Mouse (Mus musculus): ENCODE results near the gene Pwp1.
"Not testable (repeated sequence)": the region's sequence is repeated elsewhere in the genome, so short reads cannot be mapped to it uniquely, and the experiment has no call there.

Gene Pwp1

GRCm38 (mm10) chr10:85829085-85829853 lies at the start of gene Pwp1:
Gene Pwp1 (plus strand): TSS chr10:85829494.
- peak; percentile 56 for DNase-seq

- not testable (repeated sequence) for DNase-seq
Observed at GRCm38 (mm10) chr10:85822143-85822696, 7.1 kb upstream of the Pwp1 start.

- DNase-seq = not testable (repeated sequence)
Observed at GRCm38 (mm10) chr10:85823752-85824151, 5.5 kb upstream of the Pwp1 start.

GRCm38 (mm10) chr10:85828722-85829084 lies 591 bp upstream of the Pwp1 start:
- DNase-seq = not testable (repeated sequence)

GRCm38 (mm10) chr10:85846105-85846862 lies 17.0 kb downstream of the Pwp1 start:
- no peak for DNase-seq

- peak; percentile 95 for DNase-seq
Observed at GRCm38 (mm10) chr10:85871698-85872478, 42.6 kb downstream of the Pwp1 start.

- DNase-seq = no peak
Observed at GRCm38 (mm10) chr10:85872479-85872773, 43.1 kb downstream of the Pwp1 start.

GRCm38 (mm10) chr10:85873861-85874544 lies 44.7 kb downstream of the Pwp1 start:
- DNase-seq = no peak

- DNase-seq = no peak
Observed at GRCm38 (mm10) chr10:85875812-85876211, 46.5 kb downstream of the Pwp1 start.

GRCm38 (mm10) chr10:85879886-85880486 lies 50.7 kb downstream of the Pwp1 start:
- DNase-seq = no peak

- peak; percentile 98 for DNase-seq
Observed at GRCm38 (mm10) chr10:85916498-85917309, 87.4 kb downstream of the Pwp1 start, which contains the start of gene Prdm4. Gene Prdm4 (minus strand): TSS chr10:85917142.

GRCm38 (mm10) chr10:85927676-85928445 lies 98.6 kb downstream of the Pwp1 start, which contains the start of gene Ascl4:
Gene Ascl4 (plus strand): TSS chr10:85927681.
- DNase-seq = peak; percentile 21

GRCm38 (mm10) chr10:85928499-85929207 lies 99.4 kb downstream of the Pwp1 start:
- DNase-seq = peak; percentile 83

GRCm38 (mm10) chr10:85929208-85929591 lies 99.9 kb downstream of the Pwp1 start:
- DNase-seq = no peak

GRCm38 (mm10) chr10:85929962-85930361 lies 100.7 kb downstream of the Pwp1 start:
- no peak for DNase-seq

- no peak for DNase-seq
Observed at GRCm38 (mm10) chr10:85936280-85936965, 107.1 kb downstream of the Pwp1 start.

Measured in thymus, postnatal 14 days (tissue).